Mouse (Mus musculus) heart, adult 2 months (tissue): ENCODE results near the gene Tmem132d.

Experiments
- CTCF ChIP-seq: fragments of 200-600 bp; IDR thresholded peaks from 2 replicates; pipeline ENCODE4 v1.8.1; 2022; ENCODE audit warnings: antibody characterized with exemption, mild to moderate bottlenecking, moderate library complexity
- EP300 ChIP-seq: fragments of 200-500 bp; IDR thresholded peaks from 2 replicates; pipeline ENCODE4 v1.6.1; 2011; ENCODE audit warnings: low read depth, low read length, control low read depth; ENCODE audit not compliant: insufficient read depth

GRCm38 (mm10) chr5:128332766-128333165, 100.1 kb downstream of the Tmem132d start:
- TF ChIP-seq EP300 (no peak), CTCF (no peak)
